Mouse (Mus musculus) kidney, postnatal 10 days (tissue): ENCODE measurements around the gene Ctla2b.
"Not testable (repeated sequence)": the region's sequence is repeated elsewhere in the genome, so short reads cannot be mapped to it uniquely, and the experiment has no call there.

Experiments used
- DNase-seq: peaks from one replicate; pipeline ENCODE4 v3.0.0; 2021; ENCODE audit warnings: mixed read lengths

Gene Ctla2b

DNA sequence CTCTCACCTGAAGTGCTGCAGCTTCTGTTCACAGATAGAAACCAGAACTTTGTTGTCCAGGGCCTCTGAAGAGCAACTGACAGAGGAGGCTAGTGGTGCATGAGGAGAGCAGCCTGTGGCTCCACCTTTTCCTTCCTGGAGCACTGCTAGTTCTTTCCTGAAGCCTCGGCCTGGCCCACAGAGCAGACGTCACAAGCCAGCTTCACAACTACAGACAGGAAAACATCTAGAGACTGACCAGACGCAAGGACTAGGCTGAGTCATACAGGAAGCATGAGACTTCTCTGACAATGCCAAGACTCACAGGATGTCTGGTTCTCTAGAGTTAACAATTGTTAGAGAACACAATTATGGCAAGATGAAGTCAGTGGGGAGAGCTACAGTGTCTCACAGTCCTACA lies at the start of gene Ctla2b:
TSS of gene Ctla2b (minus strand) at position 120 of the 400 bp plus-strand sequence.
- peak; percentile 61 for DNase-seq

DNA sequence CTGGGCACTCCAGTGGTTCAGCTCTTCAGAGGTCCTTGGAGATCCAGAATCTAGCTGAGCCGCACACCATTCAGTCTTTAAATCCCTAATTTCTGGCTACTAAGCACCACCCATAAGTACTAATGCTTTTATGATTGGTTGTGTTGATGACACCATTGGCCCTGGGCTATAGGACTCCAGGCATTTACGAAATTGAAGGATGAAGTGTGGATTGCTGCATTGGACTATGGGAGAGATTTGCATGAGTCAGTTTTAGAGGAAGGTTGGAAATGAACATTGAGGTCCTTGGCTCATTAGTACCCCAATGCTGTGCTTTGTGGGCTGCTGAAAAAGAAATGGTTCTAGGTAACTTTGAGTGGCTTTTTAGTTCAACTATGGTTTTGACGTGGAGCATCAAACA lies 44.6 kb upstream of the Ctla2b start, which contains the start of gene Tpbpa:
TSS of gene Tpbpa (minus strand) at position 101 of the 400 bp plus-strand sequence.
- not testable (repeated sequence) for DNase-seq

DNA sequence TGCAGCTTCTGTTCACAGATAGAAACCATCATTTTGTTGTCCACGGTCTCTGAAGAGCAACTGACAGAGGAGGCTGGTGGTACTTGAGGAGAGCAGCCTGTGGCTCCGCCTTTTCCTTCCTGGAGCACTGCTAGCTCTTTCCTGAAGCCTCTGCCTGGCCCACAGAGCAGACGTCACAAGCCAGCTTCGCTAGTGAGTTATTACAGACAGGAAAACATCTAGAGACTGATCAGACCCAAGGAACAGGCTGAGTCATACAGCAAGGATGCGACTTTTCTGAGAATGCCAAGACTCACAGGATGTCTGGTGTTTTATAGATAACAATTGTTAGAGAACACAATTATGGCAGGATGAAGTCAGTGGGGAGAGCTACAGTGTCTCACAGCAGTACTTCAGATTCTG lies 39.3 kb upstream of the Ctla2b start, which contains the start of the genes Gm49391 and Ctla2a:
TSS of gene Gm49391 (minus strand) at position 72 of the 402 bp plus-strand sequence.
TSS of gene Ctla2a (minus strand) at position 126 of the 402 bp plus-strand sequence.
- DNase-seq: peak; percentile 64

DNA sequence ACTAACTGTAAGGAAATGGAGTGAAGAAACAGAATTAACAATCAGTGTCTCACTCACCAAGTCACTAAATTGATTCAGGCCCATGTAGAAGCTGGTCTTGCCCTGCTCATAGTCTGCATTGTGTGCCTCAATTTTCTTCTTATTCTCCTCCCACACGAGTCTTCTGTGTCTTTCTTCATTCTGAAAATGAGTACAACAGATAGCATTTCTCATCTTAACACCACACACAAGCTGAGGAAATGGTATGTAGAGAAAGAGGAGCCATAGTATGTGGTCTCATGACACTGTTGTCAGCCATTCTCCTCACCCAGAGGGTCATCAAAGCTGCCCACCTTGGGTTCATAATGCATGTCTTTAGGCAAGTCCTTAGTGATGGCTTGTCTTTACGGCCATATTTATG lies 38.2 kb upstream of the Ctla2b start, which contains the start of gene Gm49393:
TSS of gene Gm49393 (minus strand) at position 101 of the 400 bp plus-strand sequence.
- not testable (repeated sequence) for DNase-seq

DNA sequence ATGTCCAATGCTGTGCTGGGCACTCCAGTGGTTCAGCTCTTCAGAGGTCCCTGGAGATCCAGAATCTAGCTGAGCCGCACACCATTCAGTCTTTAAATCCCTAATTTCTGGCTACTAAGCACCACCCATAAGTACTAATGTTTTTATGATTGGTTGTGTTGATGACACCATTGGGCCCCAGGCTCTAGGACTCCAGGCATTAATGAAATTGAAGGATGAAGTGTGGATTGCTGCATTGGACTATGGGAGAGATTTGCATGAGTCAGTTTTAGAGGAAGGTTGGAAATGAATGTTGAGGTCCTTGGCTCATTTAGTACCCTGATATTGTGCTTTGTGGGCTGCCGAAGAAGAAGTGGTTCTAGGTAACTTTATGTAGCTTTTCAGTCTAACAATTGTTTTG lies 7.5 kb upstream of the Ctla2b start, which contains the start of gene Tpbpb:
TSS of gene Tpbpb (minus strand) at position 101 of the 400 bp plus-strand sequence.
- not testable (repeated sequence) for DNase-seq

DNA sequence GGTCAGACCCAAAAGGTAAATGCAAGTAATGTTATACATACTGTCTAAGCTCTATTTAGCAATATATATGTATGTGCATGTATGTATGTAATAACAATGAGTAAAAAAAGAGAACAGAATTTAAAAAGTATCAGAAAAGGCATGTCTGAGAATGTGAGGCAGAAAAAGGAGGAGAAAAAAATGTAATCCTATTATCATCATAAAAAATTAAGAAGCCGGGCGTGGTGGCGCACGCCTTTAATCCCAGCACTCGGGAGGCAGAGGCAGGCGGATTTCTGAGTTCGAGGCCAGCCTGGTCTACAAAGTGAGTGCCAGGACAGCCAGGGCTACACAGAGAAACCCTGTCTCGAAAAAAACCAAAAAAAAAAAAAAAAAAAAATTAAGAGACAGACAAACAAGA lies 453 bp downstream of the Ctla2b start, which contains the start of gene Gm49392:
TSS of gene Gm49392 (minus strand) at position 101 of the 400 bp plus-strand sequence.
- not testable (repeated sequence) for DNase-seq

DNA sequence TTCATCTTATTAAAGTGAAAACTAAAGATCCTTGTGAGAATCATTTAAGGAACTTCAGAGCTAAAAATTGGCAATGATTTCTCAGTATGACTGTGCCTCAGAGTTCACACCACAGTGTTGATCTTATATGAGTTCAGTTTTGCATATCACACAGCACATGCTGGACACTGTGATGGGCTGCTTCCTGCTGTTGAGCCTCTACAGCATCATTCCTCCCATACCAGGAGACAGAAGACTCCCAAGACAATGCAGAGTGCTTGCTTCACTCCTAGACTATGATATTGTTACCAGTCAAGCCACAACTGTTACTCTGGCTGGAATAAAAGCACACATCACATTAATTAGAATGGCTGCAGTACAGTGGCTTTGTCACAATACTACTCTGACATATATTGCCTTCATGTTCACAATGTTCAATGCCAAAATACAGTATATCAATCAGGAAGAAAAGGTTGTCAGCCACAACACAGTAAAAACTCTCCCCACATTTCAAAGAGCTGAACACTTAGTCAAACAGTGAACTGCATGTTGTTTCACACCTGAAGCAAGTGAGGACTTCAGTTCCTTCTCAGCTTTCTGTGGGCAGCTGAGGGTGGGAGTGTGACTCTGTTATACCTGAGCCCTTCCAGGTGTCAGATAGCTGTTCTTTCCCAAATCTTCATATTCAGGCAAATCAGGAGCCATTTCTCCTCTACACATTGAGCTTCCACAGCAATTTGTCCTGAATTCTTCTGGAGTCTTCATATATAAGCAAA lies 1.7 kb downstream of the Ctla2b start:
- no peak for DNase-seq

DNA sequence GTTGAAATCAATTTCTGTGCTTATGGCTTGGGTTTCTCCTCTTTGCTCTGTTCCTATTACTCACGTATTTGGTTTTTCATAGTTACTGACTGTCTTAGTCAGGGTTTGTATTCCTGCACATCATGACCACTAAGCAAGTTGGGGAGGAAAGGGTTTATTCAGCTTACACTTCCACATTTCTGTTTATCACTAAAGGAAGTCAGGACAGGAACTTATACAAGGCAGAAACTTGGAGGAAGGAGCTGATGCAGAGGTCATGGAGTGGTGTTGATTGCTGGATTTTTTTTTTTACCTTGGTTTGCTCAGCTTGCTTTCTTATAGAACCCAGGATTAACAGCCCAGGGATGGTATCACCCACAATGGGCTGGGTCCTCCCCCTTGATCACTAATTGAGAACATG lies 4.9 kb downstream of the Ctla2b start:
- no peak for DNase-seq

DNA sequence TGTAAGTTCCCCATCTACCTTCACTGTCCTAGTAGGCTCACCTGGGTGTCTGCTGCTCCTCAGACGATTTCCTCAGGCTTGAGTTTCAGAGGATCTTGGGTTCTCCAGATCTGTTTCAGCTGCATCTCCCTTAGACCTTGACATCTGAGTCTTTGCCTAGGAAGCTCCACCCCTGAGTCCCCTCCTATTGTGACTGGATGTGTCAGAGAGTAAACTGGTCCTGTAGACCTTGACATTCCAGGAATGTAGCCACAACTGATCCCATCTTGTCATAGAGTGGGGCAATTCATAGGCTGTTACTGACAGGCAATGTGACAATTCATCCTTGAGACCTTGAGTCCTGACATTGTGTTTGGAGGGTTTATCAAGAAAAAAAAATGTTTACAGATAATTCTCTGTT lies 33.0 kb downstream of the Ctla2b start, which contains the start of gene 4930486L24Rik:
TSS of gene 4930486L24Rik (minus strand) at position 195 of the 400 bp plus-strand sequence.
- no peak for DNase-seq

DNA sequence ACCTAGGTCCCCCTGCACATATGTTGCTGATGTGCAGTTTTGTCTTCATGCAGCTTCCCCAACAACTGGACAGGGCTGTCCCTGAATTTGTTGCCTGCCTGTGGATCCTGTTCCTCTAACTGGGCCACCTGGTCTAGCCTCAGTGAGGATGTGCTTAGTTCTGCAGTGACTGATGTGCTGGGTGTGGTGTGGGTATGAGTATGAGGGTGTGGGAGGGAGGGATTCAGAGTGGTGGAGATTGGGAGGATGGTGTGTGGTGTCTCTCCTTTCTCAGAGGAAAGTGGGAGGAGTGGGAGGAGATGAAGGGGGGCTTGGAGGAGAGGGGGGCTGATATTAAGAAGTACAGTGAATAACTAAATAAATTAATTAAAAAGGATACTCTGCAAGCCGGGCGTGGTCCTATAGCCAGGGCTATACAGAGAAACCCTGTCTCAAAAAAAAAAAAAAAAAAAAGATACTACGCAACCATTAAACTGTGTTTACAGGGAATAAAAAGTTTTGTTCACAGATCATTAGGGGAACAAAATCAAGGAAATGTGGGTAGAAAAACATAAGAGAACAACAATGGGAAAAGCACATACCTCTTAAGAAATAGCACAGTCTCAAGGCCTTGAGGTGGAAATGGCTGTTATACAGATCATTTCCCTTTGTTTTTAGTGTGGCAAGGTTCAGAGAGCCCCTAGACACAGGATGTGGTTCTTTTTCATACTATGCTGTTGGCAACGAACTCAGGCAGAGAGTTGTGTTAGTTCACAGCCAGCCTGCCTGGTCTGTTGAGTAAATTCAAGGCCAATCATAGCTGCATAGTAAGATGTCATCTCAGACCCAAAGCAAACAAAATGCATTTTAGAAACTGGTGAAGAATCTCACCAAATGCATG lies 48.8 kb downstream of the Ctla2b start:
- no peak for DNase-seq
